Mouse (Mus musculus) hindbrain, embryonic 11.5 days (tissue): ENCODE data around the gene Med13l. TPM values are rescaled to one million over a fixed set of nuclear protein-coding genes. Genes with fewer than 3 reads are reported as not detected.

Experiments used
- ATAC-seq: fragments of 200-750 bp; cut with Nextera tagmentation; 2 replicates; pipeline ENCODE4 v1.8.0; 2017; ENCODE audit warnings: mild to moderate bottlenecking, moderate TSS enrichment, moderate library complexity; ENCODE audit not compliant: low FRiP score
- DNase-seq: peaks from one replicate; pipeline ENCODE4 v3.0.0-alpha.2; 2015; ENCODE audit warnings: low spot score
- H3K27ac ChIP-seq: fragments of 300-500 bp; sonication (generic); 2 replicates; pipeline ENCODE4 v1.5.1; 2014; ENCODE audit warnings: mild to moderate bottlenecking, low read depth, low read length
- H3K27me3 ChIP-seq: fragments of 300-500 bp; sonication (generic); 2 replicates; pipeline ENCODE4 v1.6.1; 2014; ENCODE audit warnings: mild to moderate bottlenecking, low read length, moderate library complexity, mixed read lengths; ENCODE audit not compliant: control insufficient read depth, insufficient read depth
- H3K36me3 ChIP-seq: fragments of 300-500 bp; sonication (generic); 2 replicates; pipeline ENCODE4 v1.6.1; 2014; ENCODE audit warnings: mild to moderate bottlenecking, low read length, moderate library complexity, mixed read lengths; ENCODE audit not compliant: control insufficient read depth, insufficient read depth
- H3K4me1 ChIP-seq: fragments of 300-500 bp; sonication (generic); replicated peaks from 2 replicates; pipeline ENCODE4 v1.6.1; 2014; ENCODE audit warnings: low read length, mixed read lengths; ENCODE audit not compliant: control insufficient read depth, insufficient read depth
- H3K4me2 ChIP-seq: fragments of 300-500 bp; sonication (generic); replicated peaks from 2 replicates; pipeline ENCODE4 v1.6.1; 2014; ENCODE audit warnings: mild to moderate bottlenecking, low read depth, low read length
- H3K4me3 ChIP-seq: fragments of 300-500 bp; sonication (generic); 2 replicates; pipeline ENCODE4 v1.5.1; 2014; ENCODE audit warnings: low read depth, low read length
- H3K9ac ChIP-seq: fragments of 300-500 bp; sonication (generic); 2 replicates; pipeline ENCODE4 v1.6.1; 2014; ENCODE audit warnings: low read depth, low read length
- H3K9me3 ChIP-seq: fragments of 300-500 bp; sonication (generic); 2 replicates; pipeline ENCODE4 v1.6.1; 2016; ENCODE audit warnings: low read length; ENCODE audit not compliant: control insufficient read depth
- WGBS: fragments of 180-500 bp; shearing (Covaris S2); extraction: QIAGEN DNeasy Blood & Tissue Kit; methylation state at CpG from one replicate; pipeline ENCODE4 v1.1.7; 2014; 5-methylcytosine and 5-hydroxymethylcytosine counted together
- polyA plus RNA-seq: library from polyadenylated mRNA; unstranded; fragments of >200 nt; fragmentation: Nextera tagmentation; extraction: Ambion mirVana; gene quantifications from 2 replicates; pipeline ENCODE4 v1.2.1, GENCODE M21; 2014

Gene Med13l
- polyA plus RNA-seq, 1 experiment from 2014 or later = 16.1 TPM

DNA sequence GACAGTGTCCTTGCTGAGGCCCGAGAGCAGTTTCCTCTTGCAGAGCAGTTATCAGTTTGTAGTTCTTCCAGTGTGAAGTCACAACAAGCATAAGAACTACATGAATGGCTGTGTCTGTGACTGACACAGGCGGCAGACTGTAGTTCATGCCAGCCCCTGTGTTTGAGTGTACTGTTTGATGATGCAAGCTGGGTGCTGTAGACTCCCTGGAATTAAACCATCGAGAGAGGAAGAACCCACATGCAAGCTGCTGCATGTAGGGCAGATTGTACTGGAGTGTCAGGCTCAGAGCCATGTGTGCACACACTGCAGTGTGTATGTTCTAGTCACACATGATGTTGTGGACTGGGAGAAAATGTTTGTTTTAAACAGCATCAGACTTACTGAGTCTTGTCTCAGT, 192.4 kb downstream of the Med13l start:
- no peaks in the 10 kb centered on the region for H3K9me3 ChIP-seq
- DNase-seq = no peak
- no peaks in the 10 kb centered on the region for H3K4me1 ChIP-seq
- H3K36me3 ChIP-seq = peaks cover 8% of the 10 kb centered on the region; the same call in 1 of the 2 replicates
- H3K9ac ChIP-seq = no peak overlapping the region
- H3K27ac ChIP-seq = no peak overlapping the region
- 89% methylated on average over 3 of the region's 3 CpGs for WGBS
- H3K4me2 ChIP-seq = no peak overlapping the region
- no peak overlapping the region for H3K4me3 ChIP-seq
- ATAC-seq = no peak
- H3K27me3 ChIP-seq = no peaks in the 10 kb centered on the region

DNA sequence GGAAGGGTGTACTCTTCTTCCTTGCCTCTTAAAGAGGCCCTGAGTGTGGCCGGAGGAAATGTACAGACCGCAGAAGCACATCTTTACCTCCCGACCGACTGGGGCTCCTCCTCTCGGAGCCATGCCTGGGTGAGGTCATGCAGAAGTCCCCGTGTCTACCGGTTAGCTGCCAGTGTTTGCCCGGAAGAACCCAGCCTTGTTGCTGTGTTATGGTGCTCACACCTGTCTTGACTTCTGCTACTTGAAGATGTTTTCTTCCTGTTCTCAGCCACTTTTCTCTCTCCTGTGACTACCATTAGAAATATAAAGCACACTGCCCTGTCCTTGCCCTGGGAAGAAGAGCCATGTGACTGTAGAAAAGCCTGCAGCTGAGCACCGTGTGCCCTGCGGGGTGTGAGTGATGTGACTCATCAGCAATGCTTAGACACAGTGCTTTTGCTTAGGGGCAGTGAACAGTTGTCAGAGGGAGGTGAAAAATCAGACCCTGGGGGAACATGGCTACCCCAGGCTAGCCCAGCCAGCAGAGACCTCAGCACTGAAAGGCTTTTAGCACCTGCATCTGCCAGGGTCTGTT, 193.1 kb downstream of the Med13l start:
- WGBS = 82% methylated on average over 10 of the region's 10 CpGs

DNA sequence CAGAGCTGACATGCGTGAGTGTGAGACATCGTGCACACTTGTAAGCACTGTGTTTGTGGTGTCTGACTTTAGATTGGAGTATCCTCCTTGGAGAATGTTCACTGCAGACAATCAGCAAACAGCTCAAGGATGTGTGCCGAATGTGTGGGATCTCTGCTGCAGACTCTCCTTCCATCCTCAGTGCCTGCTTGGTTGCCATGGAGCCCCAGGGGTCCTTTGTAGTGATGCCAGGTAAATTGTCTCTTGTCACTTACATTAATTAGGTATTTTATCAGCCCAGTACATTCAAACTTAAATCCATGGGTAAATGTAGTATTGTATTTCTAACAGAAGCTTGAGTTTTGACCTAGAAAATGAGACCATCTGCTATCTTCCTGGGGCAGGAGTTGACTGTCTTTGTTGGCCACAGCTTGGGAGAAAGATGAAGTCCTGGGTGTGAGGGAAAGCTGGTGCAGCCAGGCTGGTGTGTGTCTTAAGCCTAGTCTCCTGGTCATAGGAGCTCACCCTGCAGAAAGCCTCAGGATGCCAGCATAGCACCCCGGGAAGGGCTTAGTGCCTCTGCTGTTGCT, 193.8 kb downstream of the Med13l start:
- Histone ChIP-seq H3K27me3 (no peaks in the 10 kb centered on the region), H3K4me2 (no peak overlapping the region), H3K4me1 (no peaks in the 10 kb centered on the region), H3K27ac (no peak overlapping the region; the same call in 1 of the 2 replicates), H3K9me3 (no peaks in the 10 kb centered on the region), H3K36me3 (peaks cover 11% of the 10 kb centered on the region; the same call in 1 of the 2 replicates), H3K9ac (no peak overlapping the region), H3K4me3 (no peak overlapping the region)
- DNase-seq (no peak), ATAC-seq (no peak)
- WGBS = 84% methylated on average over 4 of the region's 4 CpGs

More for the DNA sequence above, 193.1 kb downstream of the Med13l start:
- Histone ChIP-seq H3K9me3 (no peaks in the 10 kb centered on the region), H3K27me3 (no peaks in the 10 kb centered on the region), H3K4me3 (no peak overlapping the region), H3K4me1 (no peaks in the 10 kb centered on the region), H3K36me3 (peaks cover 8% of the 10 kb centered on the region; the same call in 1 of the 2 replicates), H3K4me2 (no peak overlapping the region), H3K9ac (no peak overlapping the region), H3K27ac (no peak overlapping the region)
- ATAC-seq (no peak), DNase-seq (no peak)

DNA sequence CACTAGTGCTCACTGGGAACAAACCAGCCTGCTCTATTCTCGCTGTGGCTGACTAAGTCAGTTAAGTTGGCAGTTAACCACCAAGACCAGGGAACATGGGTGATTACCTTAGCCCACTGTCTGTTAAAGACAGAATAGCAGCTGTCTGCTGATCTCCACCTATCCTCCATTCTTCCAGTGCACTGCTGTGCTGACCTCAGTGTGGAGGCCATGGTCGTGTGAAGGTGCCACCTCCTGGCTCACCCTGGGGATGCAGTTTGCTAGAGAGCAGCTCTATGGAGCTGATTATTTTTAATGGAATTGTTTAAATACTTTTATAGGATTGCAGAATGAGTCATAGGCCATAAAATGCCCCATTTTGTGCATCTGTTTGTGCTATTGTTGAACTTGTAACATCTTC, 195.6 kb downstream of the Med13l start:
- no peak overlapping the region for H3K4me3 ChIP-seq
- no peaks in the 10 kb centered on the region for H3K27me3 ChIP-seq
- DNase-seq (no peak), ATAC-seq (no peak)
- 0 out of 2 replicates have a peak, but pooled peaks cover 9% of the 10 kb centered on the region for H3K36me3 ChIP-seq
- no peak overlapping the region for H3K9ac ChIP-seq
- no peaks in the 10 kb centered on the region for H3K4me1 ChIP-seq
- H3K4me2 ChIP-seq = no peak overlapping the region
- 81% methylated on average over 2 of the region's 2 CpGs for whole genome bisulfite sequencing
- H3K9me3 ChIP-seq = no peaks in the 10 kb centered on the region
- H3K27ac ChIP-seq = no peak overlapping the region

- Histone ChIP-seq H3K4me2 (no peak overlapping the region), H3K27ac (no peak overlapping the region), H3K9me3 (no peaks in the 10 kb centered on the region), H3K36me3 (0 out of 2 replicates have a peak, but pooled peaks cover 9% of the 10 kb centered on the region), H3K4me3 (no peak overlapping the region), H3K9ac (no peak overlapping the region), H3K4me1 (no peaks in the 10 kb centered on the region), H3K27me3 (no peaks in the 10 kb centered on the region)
- WGBS = 79% methylated on average over 17 of the region's 17 CpGs
- DNase-seq (no peak), ATAC-seq (no peak)
Observed at GRCm38 (mm10) chr5:118757396-118758301, 197.2 kb downstream of the Med13l start.

GRCm38 (mm10) chr5:118760986-118761385, 200.5 kb downstream of the Med13l start:
- 91% methylated on average over 10 of the region's 10 CpGs for WGBS
- H3K27ac ChIP-seq = no peak overlapping the region
- no peaks in the 10 kb centered on the region for H3K4me1 ChIP-seq
- no peaks in the 10 kb centered on the region for H3K27me3 ChIP-seq
- H3K4me2 ChIP-seq = no peak overlapping the region
- no peak for ATAC-seq
- H3K4me3 ChIP-seq = no peak overlapping the region
- H3K9ac ChIP-seq = no peak overlapping the region
- no peaks in the 10 kb centered on the region for H3K9me3 ChIP-seq
- 0 out of 2 replicates have a peak, but pooled peaks cover 9% of the 10 kb centered on the region for H3K36me3 ChIP-seq
- DNase-seq = no peak

GRCm38 (mm10) chr5:118762499-118763185, 202.2 kb downstream of the Med13l start:
- Histone ChIP-seq H3K36me3 (0 out of 2 replicates have a peak, but pooled peaks cover 5% of the 10 kb centered on the region), H3K27me3 (no peaks in the 10 kb centered on the region), H3K4me1 (no peaks in the 10 kb centered on the region), H3K4me2 (no peak overlapping the region), H3K9me3 (no peaks in the 10 kb centered on the region), H3K27ac (no peak overlapping the region), H3K4me3 (no peak overlapping the region), H3K9ac (no peak overlapping the region)
- DNase-seq (no peak), ATAC-seq (no peak)
- WGBS = 93% methylated on average over 18 of the region's 18 CpGs

DNA sequence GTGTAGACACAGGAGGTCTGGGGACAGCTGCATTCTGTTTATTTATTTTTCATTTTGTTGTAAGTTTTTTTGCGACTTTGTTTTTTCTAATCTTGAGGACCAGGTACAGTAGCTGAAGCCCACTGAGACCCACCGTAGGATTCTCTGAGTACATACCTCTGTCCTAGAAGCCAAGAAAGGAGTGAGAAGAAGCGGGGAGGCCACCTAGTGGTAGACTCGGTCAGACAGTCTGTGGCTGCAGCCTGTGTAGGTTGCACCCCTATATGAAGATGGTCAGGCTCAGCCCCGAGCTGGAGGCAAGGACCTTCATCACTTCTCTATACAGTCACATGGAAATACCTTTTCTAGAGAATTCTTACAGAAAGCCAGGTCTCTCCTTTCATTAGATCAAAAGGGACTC, 202.9 kb downstream of the Med13l start:
- Histone ChIP-seq H3K4me1 (no peaks in the 10 kb centered on the region), H3K36me3 (0 out of 2 replicates have a peak, but pooled peaks cover 5% of the 10 kb centered on the region), H3K4me2 (no peak overlapping the region), H3K9ac (no peak overlapping the region), H3K27me3 (no peaks in the 10 kb centered on the region), H3K27ac (no peak overlapping the region), H3K4me3 (no peak overlapping the region), H3K9me3 (no peaks in the 10 kb centered on the region)
- no peak for ATAC-seq
- 67% methylated on average over 5 of the region's 5 CpGs for WGBS
- DNase-seq = peak; percentile 43
